Mouse (Mus musculus) frontal cortex, postnatal 25 days (tissue): ENCODE measurements around the gene Pax5.
"Not testable (repeated sequence)": the region's sequence is repeated elsewhere in the genome, so short reads cannot be mapped to it uniquely, and the experiment has no call there.

Experiments used
- DNase-seq, 2 experiments: peaks; one replicate each; pipeline ENCODE4 v3.0.0; 2022; ENCODE audit warnings: low spot score in 2 of 2

The Pax5 gene

DNA sequence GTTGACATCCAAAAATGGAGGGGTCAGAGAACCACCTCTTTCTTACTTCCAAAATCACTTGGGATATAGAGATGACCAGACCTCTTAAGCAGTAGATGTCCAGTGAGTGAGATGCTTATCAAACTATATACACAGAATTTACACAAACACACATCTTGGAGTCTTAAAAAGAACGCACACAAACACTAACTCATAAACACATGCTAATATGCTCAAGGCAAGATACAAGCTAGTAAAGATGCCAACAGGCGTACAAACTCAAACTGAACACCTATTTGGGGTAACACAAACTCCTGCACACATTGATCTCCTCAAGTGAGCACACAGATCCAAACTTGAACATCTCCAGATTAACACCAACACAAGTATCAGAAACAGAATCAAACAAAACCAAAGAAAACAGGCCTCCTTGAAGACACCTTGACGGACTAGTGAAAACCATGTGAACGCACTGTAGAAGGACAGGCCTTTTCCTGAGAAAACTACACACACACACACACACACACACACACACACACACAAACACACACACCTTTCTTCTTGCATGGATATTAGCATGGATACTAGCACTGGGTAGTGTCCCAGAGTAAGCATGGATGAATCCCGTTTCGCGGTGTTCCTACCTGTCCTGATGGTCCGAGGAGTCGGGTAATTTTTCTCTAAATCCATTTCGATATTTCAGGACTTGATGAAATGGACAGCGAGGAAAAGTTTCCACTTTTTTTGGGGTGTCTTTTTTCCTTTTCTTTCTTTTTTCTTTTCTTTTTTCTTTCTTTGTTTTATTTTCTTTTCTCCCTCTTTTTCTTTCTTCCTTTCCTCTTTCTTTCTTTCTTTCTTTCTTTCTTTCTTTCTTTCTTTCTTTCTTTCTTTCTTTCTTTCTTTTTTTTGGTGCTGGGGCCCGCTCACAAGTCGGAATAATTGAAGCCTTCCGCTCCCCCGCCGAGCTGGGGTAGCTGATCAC lies at the start of gene Pax5:
Gene Pax5, minus strand, starts transcription at position 748 of the 961 bp plus-strand sequence.
- DNase-seq, result no peak

DNA sequence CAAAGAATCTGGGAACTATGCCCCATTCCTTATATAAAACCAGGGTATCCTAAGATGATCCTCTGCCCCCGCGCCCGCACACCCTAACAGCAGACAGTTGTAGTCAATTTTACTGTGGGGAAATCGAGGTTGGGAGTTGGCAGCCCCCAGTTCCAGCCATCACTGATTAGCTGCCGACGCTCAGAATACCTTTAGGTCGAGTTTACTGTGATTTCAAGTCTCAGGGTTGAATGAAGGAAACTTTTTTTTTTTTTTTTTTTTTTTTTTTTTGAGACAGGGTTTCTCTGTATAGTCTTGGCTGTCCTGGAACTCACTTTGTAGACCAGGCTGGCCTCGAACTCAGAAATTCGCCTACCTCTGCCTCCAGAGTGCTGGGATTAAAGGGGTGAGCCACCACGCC lies 46.8 kb upstream of the Pax5 start:
- DNase-seq, result not testable (repeated sequence)

DNA sequence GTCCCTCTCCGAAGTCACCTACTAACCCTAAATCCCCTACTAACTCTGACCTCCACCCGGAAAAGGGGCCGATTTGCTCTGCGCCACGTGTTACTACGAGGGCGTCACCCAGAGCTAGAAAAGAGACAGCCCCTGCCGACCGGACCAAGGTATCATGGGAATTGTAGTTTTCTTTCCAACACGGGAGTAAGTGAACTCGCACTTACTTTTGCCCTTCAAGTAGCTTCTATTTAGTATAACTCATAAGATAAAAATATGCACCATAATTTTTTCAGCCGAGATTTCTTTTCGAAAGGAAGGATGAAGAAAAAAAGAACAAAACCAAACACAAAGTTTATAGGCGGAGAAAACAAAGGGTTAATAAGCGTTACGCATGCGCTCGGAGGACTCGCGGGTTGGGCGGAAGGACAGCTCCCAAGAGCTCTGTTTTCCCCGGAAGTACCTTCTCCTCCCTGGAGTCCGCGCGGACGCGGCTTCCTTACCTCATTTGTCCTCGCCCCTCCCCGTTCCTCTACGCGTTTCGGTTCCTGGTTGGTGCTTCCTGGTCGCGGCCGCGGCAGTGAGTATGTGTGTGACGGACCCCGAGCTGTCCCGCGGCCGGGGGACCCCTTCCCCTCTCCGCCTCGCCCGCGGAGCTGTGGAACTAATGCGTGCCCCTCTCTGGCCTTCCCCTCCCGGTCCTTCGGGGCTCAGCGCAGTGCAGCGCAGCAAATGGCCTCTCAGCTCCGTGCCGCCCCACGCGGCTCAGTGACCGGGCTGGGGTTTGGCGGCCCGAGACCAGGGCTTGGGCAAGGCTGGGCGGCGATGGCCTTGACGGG lies 46.1 kb upstream of the Pax5 start:
- peak; percentile 79 to 84 for DNase-seq

DNA sequence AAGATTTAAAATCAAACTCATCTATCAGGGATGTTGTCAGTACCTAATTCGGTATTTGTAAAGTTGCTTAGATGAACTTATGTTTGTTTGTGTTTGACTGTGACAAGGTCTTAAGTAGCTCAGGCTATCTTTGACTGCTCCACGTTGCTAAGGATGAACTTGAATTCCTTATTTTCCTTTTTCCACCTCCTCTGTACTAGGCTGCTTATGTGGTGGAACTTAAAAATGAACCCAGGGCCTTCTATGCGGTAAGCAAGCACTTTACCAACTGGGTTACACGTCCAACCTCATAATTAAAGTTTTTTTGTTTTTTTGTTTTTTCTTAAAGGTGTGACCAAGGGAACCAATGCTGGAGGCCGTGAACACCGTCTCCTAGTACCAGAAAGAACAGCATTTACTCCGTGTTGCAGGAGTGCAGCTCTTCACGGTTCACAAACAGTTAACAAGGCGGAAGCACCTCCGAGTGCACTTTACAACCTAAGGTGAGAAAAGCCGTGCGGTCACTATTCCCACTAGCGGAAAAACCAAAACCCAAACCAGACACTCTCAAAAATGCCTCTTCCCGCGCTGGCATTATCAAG lies 45.4 kb upstream of the Pax5 start, which contains the start of gene Zcchc7:
Gene Zcchc7, plus strand, starts transcription at position 325 of the 581 bp plus-strand sequence.
- no peak for DNase-seq

DNA sequence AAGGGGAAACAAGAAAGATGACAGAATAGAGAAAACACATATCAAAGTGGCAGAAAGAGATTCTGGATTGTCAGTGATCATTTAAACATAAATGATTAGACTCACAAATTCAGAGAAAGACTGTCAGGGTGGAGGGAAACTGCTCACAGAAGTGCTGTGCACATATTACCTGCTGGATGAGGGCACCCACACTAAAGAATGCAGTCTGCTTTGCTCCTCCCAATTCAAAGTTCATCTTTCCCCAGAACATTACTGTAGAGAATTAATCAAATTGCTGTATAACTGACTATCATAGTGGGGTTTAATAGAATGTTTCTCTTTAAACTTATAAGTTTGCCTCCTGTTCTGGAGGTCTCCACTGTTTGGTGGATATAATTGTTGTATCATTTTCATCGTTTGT lies 30.2 kb upstream of the Pax5 start:
- no peak for DNase-seq

DNA sequence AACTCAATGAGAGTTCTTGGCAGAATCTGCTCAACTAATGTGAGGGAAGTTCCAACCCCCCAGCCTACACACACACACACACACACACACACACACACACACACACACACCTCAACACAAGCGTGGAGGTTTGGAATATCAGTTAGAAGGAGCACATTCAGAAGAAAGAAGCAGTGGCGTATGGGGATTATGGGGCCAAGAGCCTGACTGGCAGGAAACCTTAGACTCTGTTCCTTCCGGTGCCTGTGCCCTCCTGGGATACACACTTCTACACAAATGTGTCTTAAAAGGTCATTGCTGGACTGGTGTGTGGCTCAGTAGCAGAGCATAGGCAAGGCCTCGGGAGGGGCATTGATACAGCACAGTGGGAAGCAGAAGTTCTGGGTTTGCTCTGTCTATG lies 10.9 kb upstream of the Pax5 start:
- DNase-seq, result no peak

DNA sequence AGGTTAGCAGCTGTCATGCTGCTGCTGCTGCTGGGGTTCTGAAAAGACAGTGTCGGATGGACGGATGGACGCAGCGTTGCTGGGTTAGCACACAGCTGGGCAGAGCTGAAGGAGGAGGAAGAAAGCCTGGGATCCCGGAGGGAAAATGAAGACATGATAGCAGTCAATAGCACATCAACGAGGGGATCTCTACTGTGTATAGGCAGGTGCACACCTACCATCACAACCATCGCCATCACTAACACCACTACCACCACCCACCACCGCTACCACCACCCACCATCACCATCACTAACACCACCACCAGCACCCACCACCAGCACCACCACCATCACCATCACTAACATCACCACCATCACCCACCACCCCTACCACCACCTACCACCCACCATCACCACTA lies 9.8 kb upstream of the Pax5 start:
- no peak for DNase-seq

DNA sequence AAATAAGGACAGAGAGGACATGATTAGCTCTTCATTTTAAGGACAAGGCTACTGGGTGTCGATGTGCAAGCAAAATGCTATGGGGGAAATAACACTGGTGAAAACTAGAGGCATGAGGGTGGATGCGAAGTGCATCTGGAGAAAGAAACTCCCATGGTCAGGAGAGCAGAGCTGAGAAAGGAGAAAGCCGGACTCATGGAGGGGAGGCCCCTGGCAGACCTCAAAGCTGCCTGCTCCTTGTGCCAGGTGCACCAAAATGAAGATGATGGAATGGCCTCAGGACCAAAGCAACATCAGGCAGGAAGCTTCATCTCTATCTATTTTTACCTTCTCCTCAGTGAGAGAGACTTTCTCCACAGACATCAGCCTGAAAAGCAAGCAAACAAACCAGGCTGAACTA lies 7.4 kb upstream of the Pax5 start:
- DNase-seq, result no peak

DNA sequence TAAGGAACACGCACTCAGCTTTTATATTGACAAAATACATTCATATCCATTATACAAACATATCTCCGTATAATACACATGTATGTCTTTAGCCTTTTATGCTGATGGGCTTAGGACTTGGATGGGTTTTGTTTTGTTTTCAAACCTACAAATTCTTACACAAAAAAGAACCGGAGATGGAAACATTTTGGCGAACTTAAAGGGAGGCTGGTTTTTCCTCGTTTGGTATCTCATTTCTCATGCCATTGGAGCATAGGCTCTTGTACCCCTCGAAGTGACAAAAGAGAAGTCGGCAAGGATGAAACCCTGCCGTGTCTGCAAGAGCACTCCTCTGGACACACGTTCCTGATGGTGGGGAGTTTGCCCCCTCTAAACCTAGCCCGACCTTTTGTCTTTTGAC lies 6.1 kb upstream of the Pax5 start:
- no peak for DNase-seq

DNA sequence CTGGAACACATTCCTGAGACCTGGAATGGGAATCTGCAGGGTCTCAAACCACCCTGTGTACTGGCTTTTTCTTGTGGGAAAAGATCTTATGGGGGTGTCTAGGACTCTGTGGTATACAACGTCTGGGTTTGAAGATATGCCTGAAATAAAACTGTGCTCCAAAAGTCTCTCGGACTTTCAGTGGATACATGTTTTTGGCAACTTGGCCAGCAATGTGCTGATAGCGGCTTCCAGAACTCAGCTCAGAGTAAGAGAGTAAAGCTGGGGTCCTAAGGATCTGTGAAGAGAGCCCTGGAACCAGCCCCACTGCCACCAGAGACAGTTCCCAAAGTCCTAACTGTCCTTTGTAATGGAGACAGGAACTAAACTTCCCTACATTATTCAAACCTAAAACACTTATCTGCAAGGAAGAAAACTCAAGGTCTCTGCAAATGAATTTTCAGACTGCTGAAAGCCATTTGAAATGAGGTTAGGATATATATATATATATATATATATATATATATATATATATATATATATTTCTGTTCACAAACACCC lies 5.4 kb upstream of the Pax5 start:
- DNase-seq, result no peak

DNA sequence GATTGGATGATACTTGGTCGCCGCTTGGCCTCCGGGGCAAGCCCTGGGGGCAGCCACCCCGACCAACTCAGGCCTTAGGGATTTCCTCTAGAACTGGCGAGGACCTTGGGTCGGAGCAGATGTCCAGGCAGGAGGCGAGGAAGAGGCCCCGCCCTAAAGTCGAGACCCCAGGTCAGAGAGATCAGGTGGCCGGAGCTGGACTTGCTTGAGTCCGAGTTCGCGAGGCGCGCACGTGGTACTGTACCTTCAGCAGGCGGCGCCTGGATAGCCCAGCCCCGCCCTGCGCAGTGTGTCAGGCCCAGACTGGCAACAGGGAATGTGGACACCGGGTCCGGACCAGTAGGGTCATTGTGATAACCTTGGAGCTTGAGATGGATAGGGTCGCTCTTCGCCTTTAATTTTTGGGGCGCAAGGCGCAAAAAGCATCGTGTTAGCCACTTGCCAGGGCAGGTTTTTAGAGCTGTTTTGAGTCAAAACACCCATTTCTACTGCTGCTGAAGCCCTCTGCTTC lies 3.9 kb upstream of the Pax5 start:
- DNase-seq, result no peak

DNA sequence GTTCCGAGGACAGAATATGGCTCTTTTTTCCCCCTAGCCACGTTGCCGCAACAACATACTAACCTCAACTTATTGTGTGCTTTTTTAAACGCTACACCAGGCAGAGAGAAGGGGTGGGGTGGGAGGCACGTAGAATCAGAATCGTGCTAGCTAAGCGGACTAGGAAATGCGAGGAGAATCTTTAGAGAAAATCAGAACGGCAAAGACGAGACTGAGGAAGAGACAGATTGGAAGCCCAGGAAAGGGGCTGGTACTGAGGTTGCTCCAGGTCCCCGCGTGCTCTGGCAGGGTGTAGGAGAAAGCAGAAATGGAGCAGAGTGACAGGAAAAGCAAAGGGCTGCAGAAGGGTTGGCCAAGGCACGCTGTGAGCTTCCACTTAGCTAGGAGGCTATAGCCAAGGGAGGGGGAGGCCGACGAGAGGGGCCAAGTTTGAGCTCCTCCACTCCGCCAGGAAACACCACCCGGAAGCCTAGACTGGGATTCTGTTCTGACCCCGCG lies 3.3 kb upstream of the Pax5 start:
- no peak for DNase-seq

DNA sequence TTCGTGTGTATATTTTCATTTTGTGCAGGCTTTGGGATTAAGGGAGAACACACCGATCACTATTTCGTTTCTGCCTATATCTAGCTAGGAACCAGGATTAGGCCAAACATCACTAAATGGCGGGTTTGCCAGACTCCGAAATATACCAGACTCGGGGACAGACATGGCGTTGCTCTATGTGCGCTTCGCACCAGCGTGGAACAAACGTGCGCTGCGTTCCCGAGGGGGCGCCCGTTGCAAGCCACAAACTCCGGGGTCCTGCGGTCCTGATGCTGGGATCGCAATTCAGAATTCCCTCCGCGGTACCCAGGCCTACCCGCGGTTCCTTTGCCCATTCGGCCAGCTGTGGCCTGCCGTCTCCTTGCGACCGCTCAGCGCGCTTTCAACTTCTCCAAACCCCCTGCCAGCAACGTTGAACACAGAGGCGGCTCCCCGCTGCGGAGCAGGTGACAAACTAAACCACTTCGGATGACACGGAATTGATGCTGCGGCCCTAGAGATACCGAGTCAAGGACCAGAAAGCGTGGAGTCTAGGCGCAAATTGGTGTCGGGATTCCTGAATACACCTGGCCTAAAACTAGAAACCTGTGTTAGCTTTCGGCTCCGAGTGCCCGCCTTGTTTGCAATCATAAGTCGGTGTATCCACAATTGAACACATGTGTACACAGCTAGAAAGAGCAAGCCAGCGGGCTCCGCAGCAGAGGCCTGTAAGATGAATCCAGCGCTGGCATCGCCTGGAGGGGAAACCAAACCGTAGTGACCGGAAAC lies 2.7 kb upstream of the Pax5 start:
- no peak for DNase-seq

DNA sequence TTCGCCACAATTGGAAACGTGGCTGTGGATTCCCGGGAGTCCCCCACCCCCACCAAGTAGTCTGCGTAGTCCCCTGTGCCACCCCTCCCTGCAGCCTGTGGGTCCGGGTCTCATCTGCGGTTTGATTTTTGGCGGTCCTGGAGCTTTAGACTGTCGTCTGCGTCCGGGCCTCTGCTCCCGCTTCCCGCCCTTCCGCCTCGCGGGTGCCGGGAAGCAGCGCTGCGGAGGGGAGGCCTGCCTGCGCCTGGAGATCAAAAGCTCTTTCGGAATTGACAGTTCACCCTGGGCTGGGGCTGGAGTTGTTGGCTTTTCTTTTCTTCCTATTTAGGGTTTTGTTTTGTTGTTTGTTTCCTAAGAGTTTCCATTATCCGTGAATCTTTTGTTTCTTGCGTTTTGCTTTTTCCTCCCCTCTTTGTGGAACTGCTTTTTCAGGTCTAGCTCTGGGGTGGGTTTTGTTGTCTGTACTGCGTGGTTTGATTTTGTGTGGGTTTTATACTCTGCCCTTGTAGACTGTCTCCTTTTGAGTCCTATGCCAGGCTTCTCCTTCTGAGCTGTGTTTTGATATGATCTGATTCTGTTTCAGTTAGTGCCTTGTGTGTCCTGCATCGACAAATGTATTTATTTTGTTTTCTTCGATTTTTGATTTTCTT lies 1.9 kb upstream of the Pax5 start:
- no peak for DNase-seq

DNA sequence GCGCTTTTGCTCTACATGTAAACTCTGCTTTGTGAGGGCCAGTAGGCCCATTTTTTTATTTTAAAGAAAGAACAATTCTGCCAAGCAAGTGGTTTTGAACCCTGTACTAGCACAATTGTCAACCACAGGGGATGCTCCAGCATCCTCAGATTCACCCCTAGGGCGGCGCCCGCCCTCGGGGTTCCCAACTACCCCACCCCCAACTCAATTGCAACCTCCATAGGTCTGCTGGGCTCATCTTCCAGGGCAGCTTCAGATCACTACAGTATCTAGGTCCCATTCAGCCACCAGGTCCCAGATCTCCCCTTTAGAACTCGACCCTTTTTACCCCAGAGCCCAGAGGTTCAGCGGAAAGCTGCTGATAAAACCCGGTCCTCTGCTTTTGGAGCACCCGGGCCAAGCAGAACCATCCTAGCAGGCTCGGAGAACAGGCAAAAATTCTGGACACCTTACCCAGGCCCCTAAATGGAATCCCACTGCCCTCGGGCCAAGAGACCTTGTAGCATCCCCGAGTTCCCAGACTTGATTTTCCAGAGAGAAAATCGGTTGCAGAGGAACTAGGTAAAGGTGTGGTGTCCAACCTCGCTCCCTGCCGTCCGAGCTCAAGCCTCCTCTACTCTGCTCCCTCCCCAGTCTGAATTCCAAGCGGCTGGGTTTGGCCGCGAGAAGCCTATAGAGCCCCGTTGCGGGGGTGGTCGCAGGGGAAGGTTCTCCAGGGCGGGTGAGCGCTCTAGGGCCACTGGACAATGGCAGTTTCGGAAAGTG lies 1.0 kb upstream of the Pax5 start:
- no peak for DNase-seq

DNA sequence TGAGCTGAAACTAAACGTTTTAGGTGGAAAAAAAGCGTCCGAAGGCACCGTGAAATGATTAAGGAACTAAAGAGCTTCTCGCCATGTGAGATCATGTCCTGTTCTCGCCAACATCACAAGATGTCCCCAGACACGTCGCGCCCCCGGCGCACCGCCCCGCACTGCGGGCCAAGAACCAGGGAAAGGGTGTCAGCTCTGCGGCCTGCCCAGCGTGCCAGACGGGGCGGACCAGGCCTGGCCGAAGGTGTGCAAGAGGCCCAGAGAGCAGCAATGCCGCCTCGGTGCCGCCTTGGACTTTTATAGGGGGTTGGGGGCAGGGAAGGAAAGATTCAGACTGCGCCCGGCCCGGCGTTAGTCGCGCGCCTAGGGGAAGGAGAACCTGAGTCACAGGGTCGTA lies 412 bp upstream of the Pax5 start:
- DNase-seq, result no peak

DNA sequence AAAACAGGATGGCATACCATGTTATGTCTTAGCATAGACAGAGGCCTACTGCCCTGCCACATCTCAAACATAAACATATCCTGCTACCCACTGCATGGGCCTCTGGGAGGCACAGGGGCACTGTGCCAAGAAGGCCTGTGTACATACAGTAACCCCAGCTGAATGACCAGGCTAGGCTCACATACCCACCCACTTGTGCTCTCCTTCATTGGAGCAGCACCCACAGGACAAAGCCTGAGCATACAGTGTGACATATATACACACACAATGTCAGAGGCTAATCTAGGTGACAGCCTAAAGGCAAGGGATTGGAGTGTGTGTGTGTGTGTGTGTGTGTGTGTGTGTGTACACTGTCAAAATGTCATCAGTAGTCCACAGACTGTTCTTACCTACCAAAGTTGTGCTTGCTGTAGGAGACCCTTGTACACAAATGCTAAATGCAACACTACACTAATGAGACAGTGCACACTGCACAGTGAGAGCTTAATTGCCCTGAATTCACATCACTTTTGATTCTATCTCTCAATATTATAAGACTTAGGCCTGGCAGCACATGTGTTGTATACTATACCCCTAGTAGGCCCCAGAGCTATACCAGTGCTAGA lies 1.1 kb downstream of the Pax5 start:
- no peak for DNase-seq

DNA sequence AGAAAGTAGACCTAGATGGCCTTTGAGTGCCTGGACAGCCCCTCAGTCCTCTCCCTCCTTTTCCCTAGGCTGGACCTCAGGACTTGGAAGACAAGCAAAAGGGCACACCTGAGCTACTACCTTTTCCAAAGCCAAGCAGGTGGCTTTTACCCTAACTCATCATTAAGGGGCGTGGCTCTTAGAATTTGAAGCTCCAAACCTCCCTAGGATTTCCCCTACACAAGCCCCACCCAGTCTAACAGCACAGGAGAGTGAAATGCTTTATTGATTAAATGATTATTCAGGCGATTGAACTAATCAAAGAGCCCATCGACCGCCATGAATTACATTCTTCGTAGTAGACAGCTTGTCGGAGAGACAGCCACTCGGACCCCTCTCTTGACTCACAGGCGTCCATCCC lies 2.0 kb downstream of the Pax5 start:
- DNase-seq, result no peak

DNA sequence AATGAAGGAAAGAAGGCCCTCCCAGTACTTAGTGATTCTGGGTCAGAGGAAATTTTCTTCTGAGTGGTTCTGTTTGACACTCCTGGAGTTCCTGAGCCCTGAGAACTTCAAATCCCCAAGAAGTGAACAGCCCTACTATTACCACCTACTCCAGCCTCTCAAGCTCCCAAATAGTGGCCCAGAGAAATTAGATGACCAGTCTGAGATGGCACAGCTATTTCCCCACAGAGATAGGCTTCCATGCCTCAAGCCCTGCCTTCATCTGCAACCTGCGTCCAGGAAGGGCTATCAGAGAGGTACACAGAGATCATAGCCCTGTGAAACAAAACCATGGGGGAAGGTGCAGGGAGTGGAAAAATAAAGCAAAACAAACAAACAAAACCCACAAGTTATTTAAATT lies 3.4 kb downstream of the Pax5 start:
- no peak for DNase-seq
